In the genomic region with DNA sequence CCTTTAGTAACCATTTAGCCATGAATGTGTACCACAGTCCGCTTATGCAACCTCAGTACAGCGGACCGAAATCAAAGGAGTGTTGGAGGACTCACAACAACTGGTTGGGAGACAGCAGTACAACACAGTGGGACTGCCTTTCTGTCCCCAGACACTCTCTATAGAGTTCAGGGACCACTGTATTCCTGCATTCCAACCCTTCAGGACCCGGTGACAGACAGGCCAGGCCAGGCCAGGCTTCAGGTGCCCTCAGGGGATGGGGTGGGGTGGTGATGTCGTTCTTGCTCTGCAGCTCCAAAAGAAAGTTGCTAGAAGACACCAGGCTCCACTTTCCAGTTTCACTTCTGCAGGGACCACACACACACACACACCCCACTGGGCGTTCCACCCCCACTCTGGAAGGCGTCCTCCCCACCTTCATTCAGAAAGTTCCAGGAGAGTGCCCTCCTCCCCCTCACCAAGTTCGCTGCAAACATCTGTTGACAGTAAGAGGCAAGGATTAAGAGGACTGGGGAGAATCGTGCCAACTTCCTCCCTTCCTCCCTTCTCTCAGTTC, we compare ENCODE assay signal across 14 mouse cellular contexts. TPM values are rescaled to one million over a fixed set of nuclear protein-coding genes. Genes with fewer than 3 reads are reported as not detected.
DNase-seq lines count a peak whose midpoint lies in the region; ATAC-seq and TF ChIP-seq lines count a peak whose summit lies in the region.
"Had no signal": no experiment of that assay in that cellular context is flagged by ENCODE, and none has a peak within 500 bp of the region (broad histone marks: within the 10 kb centered on the region; RNA-seq: fewer than 3 reads in every experiment).

No protein-coding gene starts in this region.

- in situ Hi-C loops in CH12.LX (cut with MboI; ENCODE audit: low pct_ligation_motif_present, low pct_unique_long_range_greater_than_20kb, low sequenced_read_pairs) = no loop called here
- in situ Hi-C loops in Patski (cut with MboI; ENCODE audit: low pct_unique_long_range_greater_than_20kb) = no loop called here

- intact Hi-C loops in gastrocnemius, postnatal 14 days (cut with DNase I; ENCODE audit: low total_unique reads) = no loop called here

- TF ChIP-seq CTCF in CH12.LX (conservative IDR thresholded peaks at IDR 0.05 in 1 of 2, IDR thresholded peaks at IDR 0.05 in 1 of 2; ENCODE audit: low read depth in 2 of 2, low read length in 2 of 2) (no peak), Patski (IDR thresholded peaks at IDR 0.05) (no peak)

- dilution Hi-C loops in CH12.LX (cut with MboI; ENCODE audit: extremely low pct_ligation_motif_present, extremely low pct_unique_long_range_greater_than_20kb, low sequenced_read_pairs) = no loop called here

- POLR2A ChIA-PET in Patski (lab: Charles Lee) = no interaction called here

- H3K9ac ChIP-seq in kidney, embryonic 14.5 days (ENCODE audit: low read depth, low read length) = no peak overlapping the region; the same call in 1 of the 2 replicates
- H3K9ac ChIP-seq in CH12.LX (ENCODE audit: insufficient read depth, low read depth) = no peak overlapping the region
- H3K9ac ChIP-seq in limb, embryonic 11.5 days (ENCODE audit: low read length) = no peak overlapping the region
- H3K9ac ChIP-seq: neural tube, embryonic 12.5 days had no signal

- H3K79me2 ChIP-seq in CH12.LX (replicated peaks; ENCODE audit: control insufficient read depth, extremely low read depth, insufficient read depth, poor library complexity, severe bottlenecking) = no peaks in the 10 kb centered on the region

- CTCF ChIA-PET in Patski (lab: Charles Lee) = interaction anchor here (1.5 kb wide), 1 partner anchor 33 kb away, joined by 3 read pairs; no protein-coding TSS in a partner anchor

- peak overlapping the region; percentile 49; the same call in 1 of the 2 replicates for H3K27ac ChIP-seq in kidney, embryonic 14.5 days (ENCODE audit: low read depth, low read length)
- H3K27ac ChIP-seq in CH12.LX (ENCODE audit: insufficient read depth, low read depth) = no peak overlapping the region
- no peak overlapping the region for H3K27ac ChIP-seq in limb, embryonic 11.5 days (replicated peaks; ENCODE audit: low read depth, low read length)
- H3K27ac ChIP-seq: neural tube, embryonic 12.5 days had no signal

- WGBS in kidney, embryonic 14.5 days = 33% methylated on average over 9 of the region's 9 CpGs
- 32% methylated on average over 9 of the region's 9 CpGs for WGBS in limb, embryonic 11.5 days

- no peak for TF ChIP-seq RAD21 in CH12.LX (IDR thresholded peaks at IDR 0.05; ENCODE audit: low read depth, low read length)

- peak; percentile 58 for ATAC-seq in kidney, embryonic 14.5 days (ENCODE audit: low FRiP score, low TSS enrichment)
- peak; percentile 3 for ATAC-seq in Patski
- ATAC-seq in limb, embryonic 11.5 days (ENCODE audit: insufficient number of reproducible peaks, low FRiP score, low TSS enrichment, low read depth) = no peak
- ATAC-seq: forebrain, embryonic 16.5 days had no signal

- DNase-seq in kidney, adult 18-20 months = no peak
- no peak for DNase-seq in CH12.LX (ENCODE audit: extremely low read depth)
- no peak for DNase-seq in Patski (ENCODE audit: low read depth, low spot score)
- DNase-seq in limb, embryonic 11.5 days (ENCODE audit: low spot score) = peak; percentile 26
- no peak for DNase-seq in gastrocnemius, postnatal 14 days
- DNase-seq in frontal cortex, postnatal 25 days (ENCODE audit: low spot score in 2 of 2) = no peak
- DNase-seq in adrenal gland, adult 2 months = no peak
- DNase-seq: adrenal gland, postnatal 25 days; cerebellum, adult 8-10 months; lung, postnatal 4 days; right cerebral cortex, postnatal 4 days had no signal

- no peaks in the 10 kb centered on the region for H3K9me3 ChIP-seq in kidney, embryonic 14.5 days (ENCODE audit: control insufficient read depth, low read length)
- no peaks in the 10 kb centered on the region for H3K9me3 ChIP-seq in CH12.LX (replicated peaks; ENCODE audit: low read length)
- H3K9me3 ChIP-seq in limb, embryonic 11.5 days (ENCODE audit: control insufficient read depth, low read length) = no peaks in the 10 kb centered on the region
- H3K9me3 ChIP-seq: neural tube, embryonic 12.5 days had no signal

- no peaks in the 10 kb centered on the region for H3K27me3 ChIP-seq in kidney, embryonic 14.5 days (ENCODE audit: control insufficient read depth, insufficient read depth, low read length)
- no peaks in the 10 kb centered on the region for H3K27me3 ChIP-seq in CH12.LX (replicated peaks)
- H3K27me3 ChIP-seq in Patski = no peaks in the 10 kb centered on the region
- H3K27me3 ChIP-seq in limb, embryonic 11.5 days (ENCODE audit: control insufficient read depth, insufficient read depth, low read length) = no peaks in the 10 kb centered on the region
- H3K27me3 ChIP-seq: neural tube, embryonic 12.5 days had no signal

- peak overlapping the region; percentile 30 for H3K4me2 ChIP-seq in kidney, embryonic 14.5 days (replicated peaks; ENCODE audit: low read depth, low read length)
- H3K4me2 ChIP-seq in CH12.LX (ENCODE audit: insufficient read depth, low read depth, poor library complexity, severe bottlenecking) = peak overlapping the region; percentile 8
- no peak overlapping the region for H3K4me2 ChIP-seq in limb, embryonic 11.5 days (ENCODE audit: low read depth, severe bottlenecking)
- H3K4me2 ChIP-seq: neural tube, embryonic 12.5 days had no signal

- no peaks in the 10 kb centered on the region for H3K36me3 ChIP-seq in kidney, embryonic 14.5 days (ENCODE audit: control insufficient read depth, insufficient read depth, low read length)
- no peaks in the 10 kb centered on the region for H3K36me3 ChIP-seq in CH12.LX (replicated peaks in 1 of 2; ENCODE audit: control insufficient read depth in 1 of 2, insufficient read depth in 1 of 2, low read length in 1 of 2)
- no peaks in the 10 kb centered on the region for H3K36me3 ChIP-seq in limb, embryonic 11.5 days (ENCODE audit: control insufficient read depth, insufficient read depth, low read length)
- H3K36me3 ChIP-seq: neural tube, embryonic 12.5 days had no signal

- H3K4me1 ChIP-seq in kidney, embryonic 14.5 days (ENCODE audit: control insufficient read depth, insufficient read depth, low read length) = peaks cover 11% of the 10 kb centered on the region
- peaks cover 7 to 17% of the 10 kb centered on the region in 2 experiments for H3K4me1 ChIP-seq in CH12.LX (ENCODE audit: control insufficient read depth in 1 of 2, insufficient read depth in 2 of 2)
- H3K4me1 ChIP-seq in limb, embryonic 11.5 days (ENCODE audit: control insufficient read depth, insufficient read depth, low read length) = no peaks in the 10 kb centered on the region
- H3K4me1 ChIP-seq: neural tube, embryonic 12.5 days had no signal

- no peak for TF ChIP-seq POLR2A in CH12.LX (IDR thresholded peaks at IDR 0.05; ENCODE audit: low read depth, low read length)

- no peak overlapping the region for H3K4me3 ChIP-seq in kidney, embryonic 14.5 days (ENCODE audit: low read length)
- H3K4me3 ChIP-seq in CH12.LX (replicated peaks in 1 of 3; ENCODE audit: low read depth in 2 of 3, low read length in 2 of 3, poor library complexity in 1 of 3) = no peak overlapping the region
- no peak overlapping the region for H3K4me3 ChIP-seq in limb, embryonic 11.5 days (ENCODE audit: low read depth, low read length)
- H3K4me3 ChIP-seq: neural tube, embryonic 12.5 days had no signal

- no peak for TF ChIP-seq EP300 in CH12.LX (IDR thresholded peaks at IDR 0.05; ENCODE audit: low read length)

TF ChIP-seq in CH12.LX, 34 proteins besides CTCF, POLR2A, EP300 and RAD21:
- peak; percentile 30; the same call in 1 of the 2 replicates for TF ChIP-seq IRF4 (IDR thresholded peaks at IDR 0.05; ENCODE audit: low read depth, low read length)
- TF ChIP-seq BHLHE40 (IDR thresholded peaks at IDR 0.05; ENCODE audit: low read depth, low read length) = no peak
- no peak for TF ChIP-seq PAX5 (IDR thresholded peaks at IDR 0.05; ENCODE audit: low read length)

RNA-seq across cellular contexts. Expression of a gene that starts 25.2 kb away (rescaled TPM):
- 146 and 181 TPM in 2 replicates for polyA plus RNA-seq in kidney, embryonic 14.5 days (2014; fragmentation: Nextera tagmentation; extraction: Ambion mirVana)
- total RNA-seq in CH12.LX (2012; rRNA removed) = 57.5 and 66.6 TPM in 2 replicates
- 140 and 146 TPM in 2 replicates for total RNA-seq in CH12.LX (2014; rRNA removed)
- 64.7 and 82.3 TPM in 2 replicates for polyA plus RNA-seq in CH12.LX (2012; ENCODE audit: insufficient read length, low read depth)
- 72.4 TPM for polyA plus RNA-seq in Patski (2021)
- 224 and 241 TPM in 2 replicates for polyA plus RNA-seq in limb, embryonic 11.5 days (2014; fragmentation: Nextera tagmentation; extraction: Ambion mirVana)
- 1 to 10 TPM; 2.5 to 2.9 TPM for total RNA-seq in gastrocnemius, postnatal 14 days (2021)
- total RNA-seq in adrenal gland, adult 2 months (2021) = 10 to 100 TPM; 19.8 to 21.4 TPM
- polyA plus RNA-seq in adrenal gland, adult 2 months (2012; rRNA removed) = 1.2 and 1.5 TPM in 2 replicates

Comparison
In these comparisons a context has a peak if more than half of its experiments do, and no peak if none do; other contexts are left out.
1. RNA of a gene that starts 25.2 kb away (polyA plus RNA-seq): 224 to 241 TPM in limb, embryonic 11.5 days, 146 to 181 TPM in kidney, embryonic 14.5 days, 64.7 to 82.3 TPM in CH12.LX and 72.4 TPM in Patski (single experiment); 1.2 to 1.5 TPM in adrenal gland, adult 2 months; every median in the first group is over 10 times any median in the second.